Mouse (Mus musculus): Measurements from ENCODE around the gene Arl3.

DNA sequence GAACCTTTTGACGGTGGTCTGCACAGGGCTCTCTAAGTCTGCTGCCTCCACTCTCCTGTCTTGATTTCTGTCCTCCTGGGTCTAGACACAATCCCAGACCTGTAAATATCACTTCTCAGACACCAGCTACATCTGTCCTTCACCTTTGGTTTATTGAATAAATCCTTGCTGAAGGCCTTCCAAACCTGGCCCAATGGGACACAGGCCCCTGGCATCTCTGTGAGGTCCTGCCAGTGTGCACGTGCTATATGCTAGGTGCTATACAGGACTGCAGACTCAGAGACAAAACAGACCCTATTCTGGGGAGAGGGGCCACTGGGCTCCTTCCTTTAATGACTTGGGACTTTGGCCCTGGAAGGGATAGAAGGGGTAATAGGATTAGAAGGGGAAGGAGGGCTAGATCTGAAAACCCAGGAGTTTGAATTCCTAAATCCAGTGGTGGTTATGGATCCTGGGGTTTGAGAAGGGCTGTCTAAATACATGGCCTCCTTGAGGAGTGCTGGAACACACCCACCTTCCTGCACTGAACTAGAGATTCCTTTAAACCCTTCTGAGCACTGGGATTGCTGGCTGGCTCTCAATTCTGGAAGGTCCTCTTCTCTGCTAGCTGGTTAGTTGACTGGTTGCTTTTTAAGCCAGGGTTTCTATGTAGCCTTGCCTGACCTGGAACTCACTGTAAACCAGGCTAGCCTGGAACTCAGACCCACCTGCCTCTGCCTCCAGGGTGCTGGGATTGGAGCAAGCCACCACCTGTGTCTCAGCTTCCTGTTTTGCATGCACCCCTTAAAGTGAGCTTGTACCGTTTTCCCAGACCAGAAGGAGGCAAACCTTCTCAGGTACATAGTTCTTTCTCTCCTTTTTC, 56.1 kb downstream of the Arl3 start:
- no peak for TF ChIP-seq CTCF (IDR thresholded peaks at IDR 0.05; ENCODE audit: low read depth)
- no peak for TF ChIP-seq EP300 (optimal IDR thresholded peaks at IDR 0.05)

All from stomach, postnatal 0 days (tissue).